Mouse (Mus musculus) liver, adult 2 months (tissue): ENCODE measurements at regions not wholly inside any gene's neighbourhood (a gene's known extent, or its start where the extent isn't known, plus 50 kb on each side); places are given as distances from the start of the nearest gene placed in this dataset.

Experiments
- CTCF ChIP-seq: fragments of 200-500 bp; IDR thresholded peaks from 2 replicates; pipeline ENCODE4 v1.5.1; 2011; ENCODE audit warnings: low read depth, low read length, control low read depth
- POLR2A ChIP-seq: fragments of 200-500 bp; IDR thresholded peaks from 2 replicates; pipeline ENCODE4 v1.6.1; 2011; ENCODE audit warnings: low read length, control low read depth; ENCODE audit not compliant: insufficient read depth; ENCODE audit errors: extremely low read depth

DNA sequence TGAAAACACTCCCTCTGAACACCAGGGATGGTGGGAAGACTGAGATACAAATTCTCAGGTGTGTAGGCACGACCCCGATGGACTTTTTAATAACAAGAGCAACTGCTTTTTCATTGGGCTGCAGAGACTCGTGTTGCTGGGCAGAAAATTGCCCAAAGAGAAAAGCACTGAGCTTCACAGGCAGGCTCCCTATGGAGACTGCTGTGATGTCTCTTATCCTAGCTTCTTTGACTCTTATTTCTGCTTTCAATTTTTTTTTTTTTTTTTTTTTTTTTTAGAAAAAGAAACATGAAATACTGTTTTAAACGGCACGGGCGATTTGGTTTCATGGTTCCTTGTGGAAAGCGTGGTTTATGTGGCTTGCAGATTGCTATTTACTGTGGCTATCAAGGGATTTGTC, 522.8 kb upstream of the Fam174a start:
- TF ChIP-seq CTCF: no peak
- TF ChIP-seq POLR2A: no peak
